Mouse (Mus musculus) left cerebral cortex, postnatal 36 days (tissue): Measurements from ENCODE around the gene Vmn1r175. TPM values are rescaled to one million over a fixed set of nuclear protein-coding genes. Genes with fewer than 3 reads are reported as not detected.
"Not testable (repeated sequence)": the region's sequence is repeated elsewhere in the genome, so short reads cannot be mapped to it uniquely, and the experiment has no call there.

Experiments used
- DNase-seq, 2 experiments: peaks; one replicate each; pipeline ENCODE4 v3.0.0; 2021 to 2022; ENCODE audit warnings: low spot score in 2 of 2, mixed read lengths in 1 of 2
- intact Hi-C: fragments of 180-260 bp; cut with DNase I; formaldehyde crosslinking; loops from one replicate; pipeline ENCODE4 v1.15.1; 2025
- total RNA-seq, 2 experiments: library from RNA; stranded (reverse); gene quantifications; 2 replicates each; pipeline ENCODE4 v1.2.3; 2021

The Vmn1r175 gene
- not detected for total RNA-seq

- DNase-seq, intact Hi-C loops: not testable (repeated sequence)
Observed at GRCm38 (mm10) chr7:23810543-23810942, at the start of gene Vmn1r175. Vmn1r175 (minus strand) TSS chr7:23810643.

DNA sequence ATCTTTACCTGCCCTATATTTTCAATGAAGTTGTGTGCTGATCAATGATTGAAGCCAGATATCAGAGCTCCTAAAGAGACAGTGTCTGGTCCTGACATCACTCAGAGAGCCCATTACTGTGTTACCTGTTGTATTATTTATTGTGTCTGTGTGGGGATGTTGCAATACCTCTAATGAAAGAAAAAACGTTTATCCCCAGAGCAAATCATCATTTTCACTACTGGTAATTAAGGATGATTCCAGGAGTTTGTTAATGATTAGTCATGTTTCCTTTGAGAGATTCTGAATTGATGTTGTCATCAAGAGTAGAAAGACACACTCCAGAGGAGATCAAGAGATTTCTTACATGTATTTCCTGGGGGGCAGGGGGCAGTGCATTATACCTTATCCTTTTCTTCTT is 26.8 kb upstream of the Vmn1r175 start, which contains the start of gene Vmn1r176:
TSS of gene Vmn1r176 (minus strand) at position 101 of the 400 bp plus-strand sequence.
- DNase-seq: not testable (repeated sequence)

GRCm38 (mm10) chr7:23784526-23784925 is 25.9 kb downstream of the Vmn1r175 start:
- intact Hi-C loops: no loop called here
- no peak for DNase-seq

More for the DNA sequence above, 26.8 kb upstream of the Vmn1r175 start, which contains the start of gene Vmn1r176:
- intact Hi-C loops: not testable (repeated sequence)

Other genes starting within 250 kb of the Vmn1r175 start
- not detected for gene Vmn1r169, start 235.1 kb downstream of the Vmn1r175 start, total RNA-seq
- gene Vmn1r170, start 204.5 kb downstream of the Vmn1r175 start, total RNA-seq: not detected
- not detected for gene Vmn1r171, start 179.9 kb downstream of the Vmn1r175 start, total RNA-seq
- not detected for gene Vmn1r172, start 152.3 kb downstream of the Vmn1r175 start, total RNA-seq
- not detected for gene Vmn1r173, start 109.9 kb downstream of the Vmn1r175 start, total RNA-seq
- not detected for gene Vmn1r174, start 58.4 kb downstream of the Vmn1r175 start, total RNA-seq
- not detected for gene Vmn1r176, start 26.7 kb upstream of the Vmn1r175 start, total RNA-seq
- not detected for gene Vmn1r177, start 55.8 kb upstream of the Vmn1r175 start, total RNA-seq
- gene Vmn1r178, start 81.4 kb upstream of the Vmn1r175 start, total RNA-seq: not detected
- gene Vmn1r179, start 116.3 kb upstream of the Vmn1r175 start, total RNA-seq: not detected
- gene Vmn1r180, start 140.0 kb upstream of the Vmn1r175 start, total RNA-seq: not detected
- gene Vmn1r181, start 164.0 kb upstream of the Vmn1r175 start, total RNA-seq: not detected
- not detected for gene V1rd19, start 191.0 kb upstream of the Vmn1r175 start, total RNA-seq
- not detected for gene Vmn1r183, start 242.6 kb upstream of the Vmn1r175 start, total RNA-seq